Mouse (Mus musculus): ENCODE results near the gene Scrt2. TPM values are rescaled to one million over a fixed set of nuclear protein-coding genes. Genes with fewer than 3 reads are reported as not detected.

The Scrt2 gene
- polyA plus RNA-seq, 1 experiment from 2014 or later: 9.2 TPM

DNA sequence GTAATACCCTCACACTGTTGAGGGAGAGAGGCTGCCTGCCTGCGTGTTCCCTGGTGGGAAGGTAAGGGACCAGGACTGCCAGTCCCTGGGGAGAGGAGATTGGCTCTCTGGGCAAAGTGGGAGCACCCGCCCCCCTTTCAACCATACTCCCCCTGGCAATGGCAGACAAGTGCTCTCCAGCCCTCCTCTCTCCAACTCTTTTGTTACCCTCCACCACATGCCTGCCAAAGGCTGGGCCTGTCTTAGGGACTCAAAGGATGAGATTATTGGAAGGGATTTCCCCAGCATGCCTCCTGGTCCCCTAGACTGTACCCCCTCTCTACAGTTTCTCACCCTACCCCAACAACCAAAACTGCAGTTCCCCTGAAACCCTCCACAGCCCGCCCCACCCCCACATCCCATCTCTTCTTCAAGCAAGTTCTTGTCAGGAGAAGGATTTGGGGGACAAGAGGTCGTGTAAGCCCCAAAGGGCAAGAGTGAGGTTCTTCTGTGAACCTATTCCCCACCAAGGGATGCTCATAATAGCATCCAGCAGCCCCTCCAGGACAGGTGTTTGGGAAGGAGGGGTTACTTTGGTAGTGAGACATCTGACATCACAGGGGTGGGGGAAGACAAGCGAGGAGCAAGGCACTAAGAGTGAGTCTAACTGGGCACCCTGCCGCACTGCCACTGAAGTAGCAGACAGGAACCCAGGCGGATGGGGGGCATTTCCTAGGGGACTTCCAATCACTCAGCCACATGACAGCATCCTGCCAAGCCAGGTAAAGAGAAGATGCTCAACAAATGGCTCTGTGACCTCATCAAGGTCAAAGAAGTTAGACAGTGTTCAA is 1.3 kb downstream of the Scrt2 start:
- Histone ChIP-seq H3K27ac (replicated peaks) (peak overlapping the region; percentile 95), H3K4me3 (replicated peaks) (peak overlapping the region; percentile 72), H3K9ac (replicated peaks) (peak overlapping the region; percentile 82), H3K9me3 (replicated peaks) (no peaks in the 10 kb centered on the region), H3K4me1 (peaks cover 76% of the 10 kb centered on the region), H3K27me3 (replicated peaks) (no peaks in the 10 kb centered on the region), H3K36me3 (peaks cover 1% of the 10 kb centered on the region; the same call in 1 of the 2 replicates), H3K4me2 (peak overlapping the region; percentile 81)
- WGBS: 17% methylated on average over 7 of the region's 7 CpGs
- ATAC-seq (ENCODE audit: low FRiP score): peak; percentile 2; the same call in 1 of the 2 replicates

DNA sequence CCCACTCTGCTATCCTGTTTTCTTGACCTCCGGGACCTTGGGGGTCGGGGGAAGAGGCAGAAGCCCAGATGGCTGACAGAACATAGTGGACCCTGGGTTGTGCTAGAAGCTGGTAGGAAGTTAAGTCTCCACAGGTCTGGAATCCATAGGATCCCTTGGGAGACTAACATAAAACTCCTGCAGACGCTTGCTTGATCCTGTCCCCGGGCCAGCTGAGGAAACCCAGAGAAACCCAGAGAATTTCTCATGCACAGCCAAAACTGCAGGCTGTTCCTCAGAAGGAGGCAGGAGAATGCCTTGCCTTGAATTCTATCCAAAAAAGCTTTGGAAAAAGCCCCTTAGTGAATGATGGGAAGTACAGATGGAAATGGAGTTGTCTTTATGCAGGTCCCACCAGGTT is 2.1 kb downstream of the Scrt2 start:
- H3K27ac ChIP-seq (replicated peaks): peak overlapping the region; percentile 95
- no peaks in the 10 kb centered on the region for H3K9me3 ChIP-seq (replicated peaks)
- H3K4me1 ChIP-seq: peaks cover 83% of the 10 kb centered on the region
- peaks cover 3% of the 10 kb centered on the region; the same call in 1 of the 2 replicates for H3K36me3 ChIP-seq
- H3K27me3 ChIP-seq (replicated peaks): no peaks in the 10 kb centered on the region
- no peak for ATAC-seq (ENCODE audit: low FRiP score)
- peak overlapping the region; percentile 82 for H3K9ac ChIP-seq (replicated peaks)
- peak overlapping the region; percentile 81 for H3K4me2 ChIP-seq
- peak overlapping the region; percentile 72 for H3K4me3 ChIP-seq (replicated peaks)
- 31% methylated on average over 4 of the region's 4 CpGs for WGBS

DNA sequence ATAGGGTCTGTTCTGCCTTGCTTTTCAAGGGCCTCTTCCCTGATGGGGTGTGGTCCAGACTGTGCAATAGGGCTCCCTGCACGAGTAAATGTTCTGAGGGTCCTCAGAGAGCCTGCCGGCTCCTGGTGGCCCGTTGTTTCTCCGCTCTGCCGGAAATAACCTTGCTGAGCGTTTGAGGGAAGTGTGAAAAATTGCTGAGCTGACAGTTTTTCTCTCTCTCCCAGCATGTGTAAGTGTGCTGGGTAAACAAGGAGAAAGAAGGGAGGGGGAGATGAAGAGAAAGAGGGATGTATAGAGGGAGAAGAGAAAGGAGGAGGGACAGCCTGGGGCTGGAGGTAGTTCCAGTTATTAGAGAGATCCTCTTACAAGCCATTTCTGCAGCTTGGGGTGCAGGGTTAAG is 3.0 kb downstream of the Scrt2 start:
- ATAC-seq (ENCODE audit: low FRiP score): no peak
- Histone ChIP-seq H3K4me2 (peak overlapping the region; percentile 81), H3K4me3 (replicated peaks) (peak overlapping the region; percentile 72), H3K36me3 (peaks cover 3% of the 10 kb centered on the region; the same call in 1 of the 2 replicates), H3K27me3 (replicated peaks) (no peaks in the 10 kb centered on the region), H3K27ac (replicated peaks) (peak overlapping the region; percentile 95), H3K4me1 (peaks cover 89% of the 10 kb centered on the region), H3K9me3 (replicated peaks) (no peaks in the 10 kb centered on the region), H3K9ac (replicated peaks) (peak overlapping the region; percentile 82)
- 8% methylated on average over 6 of the region's 6 CpGs for WGBS

DNA sequence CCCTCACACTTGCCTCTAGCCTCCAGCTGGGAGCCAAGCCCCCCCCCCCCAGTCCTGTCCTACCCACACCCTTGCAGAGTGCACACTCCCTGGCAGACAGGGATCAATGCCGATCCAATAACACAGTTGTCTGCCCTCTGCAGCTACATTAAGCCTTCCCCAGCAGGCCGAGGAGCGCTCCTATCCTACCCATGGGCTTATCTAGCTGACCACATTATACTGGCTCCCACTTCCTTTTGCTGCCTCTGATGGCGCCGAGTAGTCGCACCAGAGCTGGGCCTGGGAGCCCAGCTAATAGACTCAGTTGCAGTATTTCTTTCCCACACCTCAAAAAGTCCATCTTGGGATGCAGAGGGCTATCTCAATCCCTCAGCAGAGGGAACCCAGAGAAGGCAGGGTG is 4.1 kb downstream of the Scrt2 start:
- WGBS: 69% methylated on average over 6 of the region's 6 CpGs
- peaks cover 83% of the 10 kb centered on the region for H3K4me1 ChIP-seq

DNA sequence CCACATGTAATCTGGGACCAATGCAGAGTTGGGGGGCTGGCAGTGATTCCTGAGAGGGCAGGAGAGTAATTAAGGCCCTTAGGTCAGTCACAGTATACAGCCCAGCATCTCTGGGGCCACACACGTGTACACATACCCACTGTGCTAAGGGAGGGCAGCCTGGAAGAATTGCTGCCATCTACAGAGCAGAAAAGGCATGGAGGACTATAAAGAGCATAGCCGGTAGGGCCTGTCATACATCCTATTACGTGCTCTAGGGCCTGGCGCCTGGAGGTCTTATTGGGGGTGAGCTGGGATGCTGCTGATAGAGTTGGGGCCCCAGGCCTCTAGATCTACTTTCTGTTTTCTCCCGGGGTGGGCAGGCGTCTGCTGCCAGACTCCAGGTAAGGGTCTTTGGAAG is 5.1 kb downstream of the Scrt2 start:
- peaks cover 3% of the 10 kb centered on the region; the same call in 1 of the 2 replicates for H3K36me3 ChIP-seq
- 47% methylated on average over 6 of the region's 6 CpGs for WGBS
- no peak for ATAC-seq (ENCODE audit: low FRiP score)
- H3K9me3 ChIP-seq (replicated peaks): no peaks in the 10 kb centered on the region
- H3K27me3 ChIP-seq (replicated peaks): no peaks in the 10 kb centered on the region
- peak overlapping the region; percentile 31 for H3K9ac ChIP-seq (replicated peaks)
- H3K27ac ChIP-seq (replicated peaks): peak overlapping the region; percentile 63
- 0 out of 2 replicates have a peak overlapping the region, but pooled peaks have one; percentile 11 for H3K4me3 ChIP-seq (replicated peaks)
- peak overlapping the region; percentile 81 for H3K4me2 ChIP-seq
- peaks cover 86% of the 10 kb centered on the region for H3K4me1 ChIP-seq

More for the DNA sequence above, 4.1 kb downstream of the Scrt2 start:
- no peak for ATAC-seq (ENCODE audit: low FRiP score)
- Histone ChIP-seq H3K9ac (replicated peaks) (peak overlapping the region; percentile 23; the same call in 1 of the 2 replicates), H3K9me3 (replicated peaks) (no peaks in the 10 kb centered on the region), H3K4me2 (peak overlapping the region; percentile 81), H3K36me3 (peaks cover 3% of the 10 kb centered on the region; the same call in 1 of the 2 replicates), H3K27me3 (replicated peaks) (no peaks in the 10 kb centered on the region), H3K27ac (replicated peaks) (0 out of 2 replicates have a peak overlapping the region, but pooled peaks have one; percentile 95), H3K4me3 (replicated peaks) (peak overlapping the region; percentile 72)

DNA sequence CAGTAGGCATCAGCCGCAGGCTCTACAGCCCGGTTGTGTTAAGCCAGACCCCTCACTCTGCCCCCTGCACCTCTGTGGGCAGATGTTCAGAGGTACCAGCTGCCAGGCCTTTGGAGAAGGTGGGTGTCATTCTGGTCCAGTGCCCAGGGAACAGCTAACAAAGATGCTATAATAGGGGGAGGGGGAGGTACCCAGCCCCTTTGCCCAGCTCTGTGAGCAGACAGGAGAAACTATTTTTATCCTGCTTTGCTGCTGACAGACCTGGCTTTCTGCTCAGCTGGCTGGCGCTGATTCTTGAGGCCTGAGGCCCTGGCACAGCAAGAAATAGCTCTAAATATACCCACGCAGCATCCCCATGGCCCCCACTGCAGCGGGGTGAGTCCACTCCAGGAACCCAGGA is 5.8 kb downstream of the Scrt2 start:
- ATAC-seq (ENCODE audit: low FRiP score): no peak
- Histone ChIP-seq H3K27me3 (replicated peaks) (no peaks in the 10 kb centered on the region), H3K36me3 (peaks cover 3% of the 10 kb centered on the region; the same call in 1 of the 2 replicates), H3K27ac (replicated peaks) (peak overlapping the region; percentile 63), H3K9me3 (replicated peaks) (no peaks in the 10 kb centered on the region), H3K4me3 (replicated peaks) (no peak overlapping the region), H3K4me2 (peak overlapping the region; percentile 81), H3K9ac (replicated peaks) (no peak overlapping the region), H3K4me1 (peaks cover 87% of the 10 kb centered on the region)
- WGBS: 48% methylated on average over 5 of the region's 5 CpGs

DNA sequence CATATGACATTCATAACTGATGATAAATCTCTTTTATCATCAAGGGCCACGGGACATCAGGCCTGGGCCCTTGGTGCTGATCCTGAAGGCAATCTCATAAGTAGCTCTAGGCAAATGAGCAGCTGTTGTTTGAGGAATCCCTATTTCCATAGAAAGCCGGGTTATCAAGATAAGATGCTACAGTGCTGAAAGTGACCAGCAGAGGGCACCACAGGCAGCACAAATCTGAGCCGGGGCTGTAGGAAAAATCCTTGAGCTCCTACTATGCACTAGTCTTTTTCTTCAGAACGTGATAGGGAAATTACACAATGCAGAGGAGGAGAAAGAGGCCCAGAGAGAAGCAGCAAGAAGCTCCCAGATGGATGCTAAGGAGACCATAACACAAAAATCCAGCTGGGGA is 7.7 kb downstream of the Scrt2 start:
- Histone ChIP-seq H3K4me1 (peaks cover 82% of the 10 kb centered on the region), H3K4me3 (replicated peaks) (no peak overlapping the region), H3K36me3 (peaks cover 3% of the 10 kb centered on the region; the same call in 1 of the 2 replicates), H3K27me3 (replicated peaks) (peaks cover 7% of the 10 kb centered on the region; the same call in 1 of the 2 replicates), H3K4me2 (no peak overlapping the region), H3K9me3 (replicated peaks) (no peaks in the 10 kb centered on the region), H3K27ac (replicated peaks) (no peak overlapping the region), H3K9ac (replicated peaks) (no peak overlapping the region)
- ATAC-seq (ENCODE audit: low FRiP score): no peak
- 6% methylated on average over 4 of the region's 4 CpGs for WGBS

DNA sequence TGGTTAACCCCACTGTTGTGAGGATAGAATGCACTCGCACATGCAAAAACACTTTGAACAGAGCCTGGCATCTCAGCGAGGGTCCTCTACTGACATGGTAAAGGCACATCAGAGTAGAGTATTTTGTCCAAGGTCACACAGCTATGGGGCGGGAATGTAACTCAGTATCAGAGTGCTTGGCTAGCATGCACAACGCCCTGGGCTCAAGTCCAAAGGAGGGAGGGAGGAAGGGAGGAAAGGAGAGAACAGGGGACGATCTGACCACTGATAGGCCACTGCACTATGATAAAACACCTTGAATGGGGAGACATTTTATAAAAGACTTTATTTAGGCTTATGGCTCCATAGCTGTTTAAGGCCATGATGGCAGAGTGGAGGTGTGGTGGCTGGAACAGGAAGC is 8.3 kb downstream of the Scrt2 start:
- WGBS: 81% methylated on average over 5 of the region's 5 CpGs

DNA sequence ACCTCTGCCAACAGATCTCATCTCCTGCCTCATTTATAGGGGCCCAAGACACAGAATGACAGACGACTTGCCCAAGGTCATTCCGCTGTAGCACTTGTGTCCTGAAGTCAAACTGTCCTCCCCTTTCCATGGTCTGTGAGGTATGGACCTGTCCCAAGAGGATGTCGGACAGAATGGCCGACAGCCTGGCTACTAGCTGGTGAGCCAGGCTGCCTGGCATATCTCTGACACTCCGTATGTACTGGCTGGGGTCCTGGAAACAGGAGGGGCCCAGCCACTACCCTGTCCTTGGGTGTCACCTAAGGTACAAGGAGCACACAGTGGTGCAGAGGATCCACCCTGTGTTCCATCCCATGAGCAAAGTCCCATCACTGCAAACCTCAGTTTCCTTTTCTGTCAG is 9.2 kb downstream of the Scrt2 start:
- Histone ChIP-seq H3K36me3 (peaks cover 3% of the 10 kb centered on the region; the same call in 1 of the 2 replicates), H3K9ac (replicated peaks) (no peak overlapping the region), H3K27ac (replicated peaks) (no peak overlapping the region), H3K4me3 (replicated peaks) (no peak overlapping the region), H3K27me3 (replicated peaks) (peaks cover 12% of the 10 kb centered on the region), H3K9me3 (replicated peaks) (no peaks in the 10 kb centered on the region), H3K4me1 (peaks cover 84% of the 10 kb centered on the region), H3K4me2 (no peak overlapping the region)
- WGBS: 75% methylated on average over 5 of the region's 5 CpGs
- ATAC-seq (ENCODE audit: low FRiP score): no peak

More for the DNA sequence above, 8.3 kb downstream of the Scrt2 start:
- Histone ChIP-seq H3K9ac (replicated peaks) (no peak overlapping the region), H3K9me3 (replicated peaks) (no peaks in the 10 kb centered on the region), H3K36me3 (peaks cover 3% of the 10 kb centered on the region; the same call in 1 of the 2 replicates), H3K4me3 (replicated peaks) (no peak overlapping the region), H3K27ac (replicated peaks) (no peak overlapping the region), H3K4me1 (peaks cover 84% of the 10 kb centered on the region), H3K27me3 (replicated peaks) (peaks cover 12% of the 10 kb centered on the region), H3K4me2 (no peak overlapping the region)
- ATAC-seq (ENCODE audit: low FRiP score): no peak

DNA sequence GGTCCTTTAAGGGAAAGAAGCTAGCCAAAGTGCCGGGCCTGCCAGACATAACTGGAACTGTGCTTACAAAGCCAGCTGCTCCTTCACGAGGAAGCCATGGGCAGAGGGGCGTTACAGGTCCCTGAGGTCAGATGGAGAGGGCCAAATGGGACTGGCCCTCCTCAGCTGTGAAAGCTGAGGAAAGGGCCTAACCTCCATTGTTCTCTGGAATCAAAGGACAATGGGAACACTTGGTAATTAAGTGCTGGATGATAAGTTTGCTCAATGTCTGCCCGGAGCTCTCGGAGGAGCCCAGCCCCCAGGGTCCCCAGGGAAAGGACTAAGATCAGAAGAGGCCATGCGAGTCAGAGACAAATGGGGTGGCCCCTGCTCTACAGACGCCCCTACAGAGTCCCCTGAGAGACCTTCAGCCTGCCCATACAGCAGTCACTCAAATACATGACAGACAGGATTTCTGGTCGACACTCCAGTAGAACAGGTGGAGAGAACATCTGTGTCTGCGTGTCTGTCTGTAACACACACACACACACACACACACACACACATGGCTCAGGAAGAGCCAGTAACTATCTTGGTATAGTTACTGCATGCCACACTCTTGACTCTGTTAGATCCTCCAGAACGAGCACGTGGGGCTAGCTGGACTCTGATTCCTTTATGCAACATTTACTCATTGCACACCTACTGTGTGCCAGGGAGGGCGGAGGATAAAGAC is 10.2 kb downstream of the Scrt2 start:
- no peak for ATAC-seq (ENCODE audit: low FRiP score)
- peaks cover 12% of the 10 kb centered on the region for H3K27me3 ChIP-seq (replicated peaks)
- no peak overlapping the region for H3K4me2 ChIP-seq
- peaks cover 77% of the 10 kb centered on the region for H3K4me1 ChIP-seq
- 16% methylated on average over 12 of the region's 12 CpGs for WGBS
- no peaks in the 10 kb centered on the region for H3K9me3 ChIP-seq (replicated peaks)
- H3K36me3 ChIP-seq: peaks cover 3% of the 10 kb centered on the region; the same call in 1 of the 2 replicates
- H3K9ac ChIP-seq (replicated peaks): no peak overlapping the region
- no peak overlapping the region for H3K27ac ChIP-seq (replicated peaks)
- no peak overlapping the region for H3K4me3 ChIP-seq (replicated peaks)

DNA sequence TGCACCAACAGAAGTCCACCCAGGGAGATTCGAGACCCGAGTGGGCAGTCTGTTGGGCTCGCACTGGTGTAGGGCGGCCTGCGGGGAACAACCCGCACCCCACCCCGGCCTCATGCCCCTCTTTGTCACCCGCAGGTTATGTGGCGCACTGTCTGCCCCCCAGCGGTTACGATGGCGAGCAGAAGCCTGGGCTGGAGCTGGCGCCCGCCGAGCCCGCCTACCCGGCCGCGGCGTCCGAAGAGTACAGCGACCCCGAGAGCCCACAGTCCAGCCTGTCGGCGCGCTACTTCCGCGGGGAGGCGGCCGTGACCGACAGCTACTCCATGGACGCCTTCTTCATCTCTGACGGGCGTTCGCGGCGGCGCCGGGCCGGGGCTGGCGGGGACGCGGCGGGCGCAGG is 11.6 kb downstream of the Scrt2 start:
- H3K9ac ChIP-seq (replicated peaks): no peak overlapping the region
- WGBS: 8% methylated on average over 45 of the region's 45 CpGs

More for the DNA sequence above, 11.6 kb downstream of the Scrt2 start:
- H3K4me1 ChIP-seq: peaks cover 72% of the 10 kb centered on the region
- peak overlapping the region; percentile 33 for H3K4me3 ChIP-seq (replicated peaks)
- no peak overlapping the region for H3K27ac ChIP-seq (replicated peaks)
- ATAC-seq (ENCODE audit: low FRiP score): no peak
- peaks cover 12% of the 10 kb centered on the region for H3K27me3 ChIP-seq (replicated peaks)
- H3K4me2 ChIP-seq: peak overlapping the region; percentile 54
- no peaks in the 10 kb centered on the region for H3K9me3 ChIP-seq (replicated peaks)
- no peaks in the 10 kb centered on the region; the same call in 1 of the 2 replicates for H3K36me3 ChIP-seq

Data from neural tube, embryonic 15.5 days (tissue).